Mouse (Mus musculus): ENCODE results near the gene Proser1. TPM values are rescaled to one million over a fixed set of nuclear protein-coding genes. Genes with fewer than 3 reads are reported as not detected.

Proser1 gene
- total and polyA plus RNA-seq, 3 experiments, result 2.9 to 22.2 (median 3.9) TPM

DNA sequence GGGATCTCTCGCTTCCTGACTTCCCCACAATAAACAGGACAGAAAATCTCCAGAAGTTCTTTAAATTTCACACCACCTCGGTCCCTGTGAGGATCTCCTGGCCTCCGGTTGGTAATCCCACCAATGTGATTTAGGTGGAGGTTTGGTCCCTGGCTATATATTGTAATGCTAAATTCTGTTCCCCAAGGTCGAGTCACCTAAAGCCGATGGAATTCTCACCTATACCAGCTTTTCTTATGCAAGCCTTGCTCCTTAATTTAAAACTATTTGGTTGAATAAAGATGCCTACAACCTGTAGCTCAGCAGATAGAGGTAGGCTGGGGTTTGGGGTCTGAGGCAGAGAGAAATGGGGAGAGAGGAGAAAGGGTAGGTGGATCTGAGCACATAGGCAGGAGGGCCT lies 5.7 kb upstream of the Proser1 start:
- H3K27ac ChIP-seq (ENCODE audit: insufficient read depth, low read depth), result no peak overlapping the region
- no peak overlapping the region for H3K4me2 ChIP-seq (ENCODE audit: insufficient read depth, low read depth, poor library complexity, severe bottlenecking)
- H3K79me2 ChIP-seq (replicated peaks; ENCODE audit: control insufficient read depth, extremely low read depth, insufficient read depth, poor library complexity, severe bottlenecking), result peaks cover 9% of the 10 kb centered on the region
- dilution Hi-C loops (cut with MboI; ENCODE audit: extremely low pct_ligation_motif_present, extremely low pct_unique_long_range_greater_than_20kb, low sequenced_read_pairs) (no loop called here), in situ Hi-C loops (cut with MboI; ENCODE audit: low pct_ligation_motif_present, low pct_unique_long_range_greater_than_20kb, low sequenced_read_pairs) (loop anchor here (25.0 kb wide), 1 partner anchor 1195 kb away; the partner anchor contains the start of gene Foxo1)
- peaks cover 67 to 82% of the 10 kb centered on the region in 2 experiments for H3K36me3 ChIP-seq (replicated peaks in 1 of 2; ENCODE audit: control insufficient read depth in 1 of 2, insufficient read depth in 1 of 2, low read length in 1 of 2)
- no peak overlapping the region for H3K4me3 ChIP-seq (replicated peaks in 1 of 3; ENCODE audit: low read depth in 2 of 3, low read length in 2 of 3, poor library complexity in 1 of 3)
- no peaks in the 10 kb centered on the region for H3K9me3 ChIP-seq (replicated peaks; ENCODE audit: low read length)
- no peaks in the 10 kb centered on the region for H3K27me3 ChIP-seq (replicated peaks)
- TF ChIP-seq RAD21 (IDR thresholded peaks at IDR 0.05; ENCODE audit: low read depth, low read length) (no peak), JUND (conservative IDR thresholded peaks at IDR 0.05; ENCODE audit: low read depth, low read length) (no peak), GABPA (IDR thresholded peaks at IDR 0.05; ENCODE audit: insufficient replicate concordance, low read depth, low read length) (no peak), TBP (conservative IDR thresholded peaks at IDR 0.05; ENCODE audit: low read depth, low read length) (no peak), TCF12 (IDR thresholded peaks at IDR 0.05; ENCODE audit: low read depth, low read length) (no peak), MXI1 (IDR thresholded peaks at IDR 0.05; ENCODE audit: low read depth, low read length) (no peak), ZMIZ1 (IDR thresholded peaks at IDR 0.05; ENCODE audit: low read depth, low read length) (no peak), HCFC1 (IDR thresholded peaks at IDR 0.05; ENCODE audit: low read depth, low read length) (no peak), NELFE (IDR thresholded peaks at IDR 0.05; ENCODE audit: low read depth, low read length) (no peak), ZC3H11A (IDR thresholded peaks at IDR 0.05; ENCODE audit: low read depth, low read length) (no peak), CHD2 (IDR thresholded peaks at IDR 0.05; ENCODE audit: low read length) (no peak), CTCF (conservative IDR thresholded peaks at IDR 0.05 in 1 of 2, IDR thresholded peaks at IDR 0.05 in 1 of 2; ENCODE audit: low read depth in 2 of 2, low read length in 2 of 2) (no peak), MEF2A (IDR thresholded peaks at IDR 0.05; ENCODE audit: borderline replicate concordance, low read depth, low read length) (no peak), CHD1 (IDR thresholded peaks at IDR 0.05; ENCODE audit: low read depth, low read length) (no peak)
- no peak for DNase-seq (ENCODE audit: extremely low read depth)
- peaks cover 0 to 31% of the 10 kb centered on the region in 2 experiments; a peak in 2 of 4 replicates for H3K4me1 ChIP-seq (ENCODE audit: control insufficient read depth in 1 of 2, insufficient read depth in 2 of 2)
- H3K9ac ChIP-seq (ENCODE audit: insufficient read depth, low read depth), result no peak overlapping the region

DNA sequence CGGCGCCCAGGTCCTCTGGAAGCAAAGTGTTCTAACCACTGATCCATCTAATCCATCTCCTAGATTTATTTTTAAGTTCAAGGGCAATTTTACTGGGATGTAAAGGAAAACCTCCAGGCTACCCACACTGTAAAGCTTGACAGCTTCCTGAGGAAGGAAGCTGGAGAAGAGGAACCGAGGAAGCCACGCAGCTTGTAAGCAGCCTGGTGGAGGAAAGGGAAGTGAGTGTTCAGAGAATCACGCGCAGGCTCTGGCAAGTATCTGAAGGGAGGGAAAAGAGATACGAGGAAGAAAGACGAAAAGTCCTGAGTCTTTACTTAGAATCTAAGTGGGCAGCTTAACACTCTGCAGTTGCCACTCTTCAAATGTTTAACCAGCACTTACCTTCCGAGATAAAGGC lies 3.4 kb upstream of the Proser1 start:
- Histone ChIP-seq H3K4me3 (replicated peaks in 1 of 3; ENCODE audit: low read depth in 2 of 3, low read length in 2 of 3, poor library complexity in 1 of 3) (no peak overlapping the region), H3K27ac (ENCODE audit: insufficient read depth, low read depth) (no peak overlapping the region), H3K9ac (ENCODE audit: insufficient read depth, low read depth) (no peak overlapping the region), H3K9me3 (replicated peaks; ENCODE audit: low read length) (no peaks in the 10 kb centered on the region), H3K4me1 (ENCODE audit: control insufficient read depth in 1 of 2, insufficient read depth in 2 of 2) (peaks cover 0 to 31% of the 10 kb centered on the region in 2 experiments; a peak in 2 of 4 replicates), H3K36me3 (replicated peaks in 1 of 2; ENCODE audit: control insufficient read depth in 1 of 2, insufficient read depth in 1 of 2, low read length in 1 of 2) (peaks cover 44 to 59% of the 10 kb centered on the region in 2 experiments), H3K27me3 (replicated peaks) (no peaks in the 10 kb centered on the region), H3K79me2 (replicated peaks; ENCODE audit: control insufficient read depth, extremely low read depth, insufficient read depth, poor library complexity, severe bottlenecking) (peaks cover 22% of the 10 kb centered on the region), H3K4me2 (ENCODE audit: insufficient read depth, low read depth, poor library complexity, severe bottlenecking) (no peak overlapping the region)
- dilution Hi-C loops (cut with MboI; ENCODE audit: extremely low pct_ligation_motif_present, extremely low pct_unique_long_range_greater_than_20kb, low sequenced_read_pairs) (no loop called here), in situ Hi-C loops (cut with MboI; ENCODE audit: low pct_ligation_motif_present, low pct_unique_long_range_greater_than_20kb, low sequenced_read_pairs) (loop anchor here (25.0 kb wide), 1 partner anchor 1198 kb away; the partner anchor contains the start of gene Foxo1)
- no peak for DNase-seq (ENCODE audit: extremely low read depth)
- TF ChIP-seq USF1 (IDR thresholded peaks at IDR 0.05; ENCODE audit: low read depth, low read length) (no peak), ZNF384 (IDR thresholded peaks at IDR 0.05; ENCODE audit: low read depth, low read length) (no peak), ZC3H11A (IDR thresholded peaks at IDR 0.05; ENCODE audit: low read depth, low read length) (no peak), TCF12 (IDR thresholded peaks at IDR 0.05; ENCODE audit: low read depth, low read length) (no peak), NELFE (IDR thresholded peaks at IDR 0.05; ENCODE audit: low read depth, low read length) (no peak), NRF1 (IDR thresholded peaks at IDR 0.05; ENCODE audit: low read depth, low read length) (no peak), KAT2A (IDR thresholded peaks at IDR 0.05; ENCODE audit: insufficient replicate concordance, low read length) (no peak), MAZ (IDR thresholded peaks at IDR 0.05; ENCODE audit: low read depth, low read length) (no peak), ZKSCAN1 (IDR thresholded peaks at IDR 0.05; ENCODE audit: borderline replicate concordance, low read depth, low read length) (no peak), UBTF (IDR thresholded peaks at IDR 0.05; ENCODE audit: low read depth, low read length) (no peak), ELF1 (IDR thresholded peaks at IDR 0.05; ENCODE audit: low read depth, low read length) (no peak)
